Mouse (Mus musculus): ENCODE results near the gene Ckap2l.

- TF ChIP-seq CTCF (IDR thresholded peaks at IDR 0.05; ENCODE audit: low read depth) (no peak), EP300 (IDR thresholded peaks at IDR 0.05; ENCODE audit: low read depth) (no peak)
Observed at GRCm38 (mm10) chr2:129229316-129229715, 67.7 kb downstream of the Ckap2l start.

All from liver, postnatal 0 days (tissue).